Mouse (Mus musculus) mouse embryonic stem cell (cell line): ENCODE results near the gene Slc52a3.

Experiments
- in situ Hi-C, 2 experiments: fragments of 300-500 bp; cut with MboI; formaldehyde crosslinking; loops; 1 replicate in 1 of 2; 3 replicates in 1 of 2; pipeline ENCODE4 v1.14.3; 2019 to 2020; ENCODE audit warnings: low sequenced_read_pairs in 2 of 2, low pct_unique_long_range_greater_than_20kb in 1 of 2, mixed read lengths in 1 of 2; ENCODE audit not compliant: unreplicated experiment in 1 of 2

Slc52a3 gene

GRCm38 (mm10) chr2:151994350-151995122 is 1.8 kb upstream of the Slc52a3 start:
- in situ Hi-C loops, result loop anchor here (5.0 to 10.0 kb wide), 2 partner anchors 117 to 120 kb away; no protein-coding TSS in a partner anchor

GRCm38 (mm10) chr2:151997190-151997575 is 872 bp downstream of the Slc52a3 start:
- in situ Hi-C loops, result loop anchor here (5.0 to 10.0 kb wide), 2 partner anchors 120 to 122 kb away; no protein-coding TSS in a partner anchor

- in situ Hi-C loops, result loop anchor here (5.0 to 10.0 kb wide), 2 partner anchors 121 to 123 kb away; no protein-coding TSS in a partner anchor
These were observed 1.6 kb downstream of the Slc52a3 start for GRCm38 (mm10) chr2:151997776-151998504.

GRCm38 (mm10) chr2:151998505-151998899 is 2.2 kb downstream of the Slc52a3 start:
- in situ Hi-C loops, result loop anchor here (5.0 to 10.0 kb wide), 2 partner anchors 121 to 124 kb away; no protein-coding TSS in a partner anchor

GRCm38 (mm10) chr2:151998932-151999331 is 2.6 kb downstream of the Slc52a3 start:
- in situ Hi-C loops, result loop anchor here (5.0 to 10.0 kb wide), 2 partner anchors 122 to 124 kb away; no protein-coding TSS in a partner anchor

GRCm38 (mm10) chr2:151999669-152000290 is 3.5 kb downstream of the Slc52a3 start:
- in situ Hi-C loops, result loop anchor here (5.0 to 10.0 kb wide), 2 partner anchors 122 to 125 kb away; no protein-coding TSS in a partner anchor

- in situ Hi-C loops, result no loop called here
These were observed 4.0 kb downstream of the Slc52a3 start for GRCm38 (mm10) chr2:152000291-152000679.

- in situ Hi-C loops, result no loop called here
These were observed 4.4 kb downstream of the Slc52a3 start for GRCm38 (mm10) chr2:152000735-152001134.

- in situ Hi-C loops, result no loop called here
These were observed 6.2 kb downstream of the Slc52a3 start for GRCm38 (mm10) chr2:152002529-152002928.

GRCm38 (mm10) chr2:152007783-152008182 is 11.5 kb downstream of the Slc52a3 start:
- in situ Hi-C loops, result no loop called here

- in situ Hi-C loops, result no loop called here
These were observed 12.9 kb downstream of the Slc52a3 start for GRCm38 (mm10) chr2:152009061-152009779.

GRCm38 (mm10) chr2:152010251-152010650 is 13.9 kb downstream of the Slc52a3 start:
- in situ Hi-C loops, result no loop called here

GRCm38 (mm10) chr2:152010661-152011060 is 14.3 kb downstream of the Slc52a3 start:
- in situ Hi-C loops, result no loop called here

GRCm38 (mm10) chr2:152011724-152012123 is 15.4 kb downstream of the Slc52a3 start:
- in situ Hi-C loops, result no loop called here

GRCm38 (mm10) chr2:152012222-152012621 is 15.9 kb downstream of the Slc52a3 start:
- in situ Hi-C loops, result no loop called here

GRCm38 (mm10) chr2:152012701-152013100 is 16.4 kb downstream of the Slc52a3 start:
- in situ Hi-C loops, result no loop called here

GRCm38 (mm10) chr2:152015997-152016396 is 19.7 kb downstream of the Slc52a3 start:
- in situ Hi-C loops, result no loop called here

GRCm38 (mm10) chr2:152016666-152017065 is 20.4 kb downstream of the Slc52a3 start:
- in situ Hi-C loops, result no loop called here
